Mouse (Mus musculus): Measurements from ENCODE around the gene Vps37c. TPM values are rescaled to one million over a fixed set of nuclear protein-coding genes. Genes with fewer than 3 reads are reported as not detected.

The Vps37c gene
- polyA plus RNA-seq, 1 experiment: 30.2 TPM

DNA sequence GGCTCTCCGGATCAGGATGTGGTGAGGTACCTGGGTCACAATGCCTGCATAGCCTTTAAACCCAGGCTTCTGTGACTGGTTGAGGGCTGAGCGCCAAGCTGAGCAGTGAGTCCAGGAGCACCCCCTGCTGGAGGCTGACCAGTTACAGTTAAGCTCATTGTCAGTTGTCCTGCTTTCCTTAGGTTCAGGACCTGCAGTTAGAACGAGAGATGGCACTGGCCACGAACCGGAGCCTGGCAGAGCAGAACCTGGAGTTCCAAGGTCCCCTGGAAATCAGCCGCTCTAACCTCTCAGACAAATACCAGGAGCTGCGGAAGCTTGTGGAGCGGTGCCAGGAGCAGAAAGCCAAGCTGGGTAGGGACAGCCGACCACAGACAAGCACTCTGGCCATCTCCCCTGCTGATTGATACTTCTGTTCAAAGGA, 21.6 kb downstream of the Vps37c start:
- Histone ChIP-seq H3K79me2 (ENCODE audit: control insufficient read depth, insufficient read depth) (peaks cover 6% of the 10 kb centered on the region), H3K4me2 (ENCODE audit: low read depth) (no peak overlapping the region), H3K4me3 (no peak overlapping the region), H3K36me3 (ENCODE audit: control insufficient read depth, insufficient read depth) (peaks cover 17% of the 10 kb centered on the region), H3K27me3 (ENCODE audit: control insufficient read depth, insufficient read depth, insufficient read length) (no peaks in the 10 kb centered on the region), H3ac (ENCODE audit: control insufficient read depth, insufficient read length) (no peak overlapping the region)
- no peak for TF ChIP-seq CEBPB (IDR thresholded peaks at IDR 0.05; ENCODE audit: insufficient read depth, poor library complexity, severe bottlenecking)
- TF ChIP-seq SRF (IDR thresholded peaks at IDR 0.05; ENCODE audit: control insufficient read depth, insufficient read length, low read depth): no peak
- TF ChIP-seq REST (IDR thresholded peaks at IDR 0.05; ENCODE audit: insufficient read depth, insufficient read length): no peak
- no peak for TF ChIP-seq MYOG (IDR thresholded peaks at IDR 0.05; ENCODE audit: control insufficient read depth in 1 of 3, insufficient read depth in 1 of 3, insufficient read length in 2 of 3, low read depth in 2 of 3)
- TF ChIP-seq USF1 (IDR thresholded peaks at IDR 0.05; ENCODE audit: low read depth): no peak
- no peak for TF ChIP-seq TCF12 (IDR thresholded peaks at IDR 0.05; ENCODE audit: insufficient read depth, poor library complexity, severe bottlenecking)
- no peak for TF ChIP-seq E2F4 (IDR thresholded peaks at IDR 0.05; ENCODE audit: insufficient read depth)
- no peak for TF ChIP-seq MAX (IDR thresholded peaks at IDR 0.05; ENCODE audit: low read depth)
- no peak for TF ChIP-seq TCF3 (IDR thresholded peaks at IDR 0.05; ENCODE audit: insufficient read length, low read depth)
- TF ChIP-seq POLR2AphosphoS2 (IDR thresholded peaks at IDR 0.05; ENCODE audit: insufficient read length, low read depth): no peak
- no peak for TF ChIP-seq MYOD1 (IDR thresholded peaks at IDR 0.05; ENCODE audit: control insufficient read depth in 1 of 3, insufficient read length in 2 of 3, low read depth in 2 of 3)
- no peak for TF ChIP-seq POLR2A (IDR thresholded peaks at IDR 0.05; ENCODE audit: insufficient read length, low read depth)

GRCm38 (mm10) chr19:10710751-10711150, 22.2 kb downstream of the Vps37c start:
- Histone ChIP-seq H3K36me3 (ENCODE audit: control insufficient read depth, insufficient read depth) (peaks cover 17% of the 10 kb centered on the region), H3K4me3 (no peak overlapping the region)

DNA sequence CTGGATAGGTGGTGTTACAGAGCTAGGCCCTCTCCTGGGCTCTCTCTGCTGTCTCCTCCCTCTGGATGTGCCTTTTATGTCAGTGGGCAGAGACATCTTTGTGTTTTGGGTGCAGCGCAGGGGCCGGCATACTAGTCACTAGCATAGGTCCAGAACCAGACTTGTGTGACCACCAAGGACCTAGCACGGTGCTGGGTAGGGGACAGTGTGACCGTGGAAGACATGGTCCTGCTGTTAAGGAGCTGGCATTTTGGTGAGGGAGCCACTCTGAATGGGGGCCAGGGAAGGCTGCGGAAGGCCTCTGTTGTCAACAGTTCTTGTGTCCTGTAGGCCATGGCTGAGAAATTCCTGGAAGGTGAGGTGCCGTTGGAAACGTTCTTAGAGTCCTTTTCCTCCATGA, 23.7 kb downstream of the Vps37c start:
- TF ChIP-seq POLR2A (IDR thresholded peaks at IDR 0.05; ENCODE audit: insufficient read length, low read depth) (no peak), USF1 (IDR thresholded peaks at IDR 0.05; ENCODE audit: low read depth) (no peak), E2F4 (IDR thresholded peaks at IDR 0.05; ENCODE audit: insufficient read depth) (no peak), MYOG (IDR thresholded peaks at IDR 0.05; ENCODE audit: control insufficient read depth in 1 of 3, insufficient read depth in 1 of 3, insufficient read length in 2 of 3, low read depth in 2 of 3) (no peak), SRF (IDR thresholded peaks at IDR 0.05; ENCODE audit: control insufficient read depth, insufficient read length, low read depth) (no peak)
- Histone ChIP-seq H3K4me3 (no peak overlapping the region), H3K36me3 (ENCODE audit: control insufficient read depth, insufficient read depth) (peaks cover 17% of the 10 kb centered on the region), H3K79me2 (ENCODE audit: control insufficient read depth, insufficient read depth) (no peaks in the 10 kb centered on the region), H3K4me2 (ENCODE audit: low read depth) (no peak overlapping the region), H3ac (ENCODE audit: control insufficient read depth, insufficient read length) (no peak overlapping the region), H3K27me3 (ENCODE audit: control insufficient read depth, insufficient read depth, insufficient read length) (no peaks in the 10 kb centered on the region)

More at GRCm38 (mm10) chr19:10710751-10711150, 22.2 kb downstream of the Vps37c start:
- no peak overlapping the region for H3K4me2 ChIP-seq (ENCODE audit: low read depth)
- TF ChIP-seq E2F4 (IDR thresholded peaks at IDR 0.05; ENCODE audit: insufficient read depth): no peak
- TF ChIP-seq CEBPB (IDR thresholded peaks at IDR 0.05; ENCODE audit: insufficient read depth, poor library complexity, severe bottlenecking): no peak
- TF ChIP-seq MYOG (IDR thresholded peaks at IDR 0.05; ENCODE audit: control insufficient read depth in 1 of 3, insufficient read depth in 1 of 3, insufficient read length in 2 of 3, low read depth in 2 of 3): no peak
- TF ChIP-seq POLR2A (IDR thresholded peaks at IDR 0.05; ENCODE audit: insufficient read length, low read depth): no peak
- no peak for TF ChIP-seq MAX (IDR thresholded peaks at IDR 0.05; ENCODE audit: low read depth)
- TF ChIP-seq TCF12 (IDR thresholded peaks at IDR 0.05; ENCODE audit: insufficient read depth, poor library complexity, severe bottlenecking): no peak
- no peak for TF ChIP-seq TCF3 (IDR thresholded peaks at IDR 0.05; ENCODE audit: insufficient read length, low read depth)
- TF ChIP-seq SRF (IDR thresholded peaks at IDR 0.05; ENCODE audit: control insufficient read depth, insufficient read length, low read depth): no peak
- H3ac ChIP-seq (ENCODE audit: control insufficient read depth, insufficient read length): no peak overlapping the region
- H3K79me2 ChIP-seq (ENCODE audit: control insufficient read depth, insufficient read depth): no peaks in the 10 kb centered on the region
- no peaks in the 10 kb centered on the region for H3K27me3 ChIP-seq (ENCODE audit: control insufficient read depth, insufficient read depth, insufficient read length)

DNA sequence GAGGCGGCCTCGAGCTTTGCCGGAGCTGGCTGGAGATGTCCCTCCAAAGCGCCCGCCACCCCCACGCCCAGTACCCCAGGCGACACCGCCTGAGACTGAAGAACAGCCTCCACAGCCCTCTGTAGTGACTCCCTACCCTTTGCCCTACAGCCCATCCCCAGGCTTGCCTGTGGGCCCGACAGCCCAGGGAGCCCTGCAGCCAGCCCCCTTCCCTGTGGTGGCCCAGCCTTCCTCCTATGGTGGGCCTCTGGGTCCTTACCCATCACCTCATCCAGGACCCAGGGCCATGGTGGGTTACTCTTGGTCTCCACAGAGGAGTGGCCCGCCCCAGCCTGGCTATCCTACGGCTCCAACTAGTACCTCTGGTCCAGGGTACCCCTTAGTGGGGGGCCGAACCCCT, 24.1 kb downstream of the Vps37c start:
- Histone ChIP-seq H3K4me2 (ENCODE audit: low read depth) (no peak overlapping the region), H3K79me2 (ENCODE audit: control insufficient read depth, insufficient read depth) (no peaks in the 10 kb centered on the region), H3K36me3 (ENCODE audit: control insufficient read depth, insufficient read depth) (peaks cover 17% of the 10 kb centered on the region), H3K27me3 (ENCODE audit: control insufficient read depth, insufficient read depth, insufficient read length) (no peaks in the 10 kb centered on the region), H3ac (ENCODE audit: control insufficient read depth, insufficient read length) (no peak overlapping the region), H3K4me3 (no peak overlapping the region)
- TF ChIP-seq TCF12 (IDR thresholded peaks at IDR 0.05; ENCODE audit: insufficient read depth, poor library complexity, severe bottlenecking) (no peak), MYOG (IDR thresholded peaks at IDR 0.05; ENCODE audit: control insufficient read depth in 1 of 3, insufficient read depth in 1 of 3, insufficient read length in 2 of 3, low read depth in 2 of 3) (no peak), REST (IDR thresholded peaks at IDR 0.05; ENCODE audit: insufficient read depth, insufficient read length) (no peak), USF1 (IDR thresholded peaks at IDR 0.05; ENCODE audit: low read depth) (no peak), SRF (IDR thresholded peaks at IDR 0.05; ENCODE audit: control insufficient read depth, insufficient read length, low read depth) (no peak), POLR2AphosphoS2 (IDR thresholded peaks at IDR 0.05; ENCODE audit: insufficient read length, low read depth) (no peak), TCF3 (IDR thresholded peaks at IDR 0.05; ENCODE audit: insufficient read length, low read depth) (no peak), POLR2A (IDR thresholded peaks at IDR 0.05; ENCODE audit: insufficient read length, low read depth) (no peak), MAX (IDR thresholded peaks at IDR 0.05; ENCODE audit: low read depth) (no peak), MYOD1 (IDR thresholded peaks at IDR 0.05; ENCODE audit: control insufficient read depth in 1 of 3, insufficient read length in 2 of 3, low read depth in 2 of 3) (no peak), E2F4 (IDR thresholded peaks at IDR 0.05; ENCODE audit: insufficient read depth) (no peak), CEBPB (IDR thresholded peaks at IDR 0.05; ENCODE audit: insufficient read depth, poor library complexity, severe bottlenecking) (no peak)

GRCm38 (mm10) chr19:10713551-10713950, 25.0 kb downstream of the Vps37c start:
- Histone ChIP-seq H3K4me3 (no peak overlapping the region), H3K36me3 (ENCODE audit: control insufficient read depth, insufficient read depth) (peaks cover 17% of the 10 kb centered on the region), H3K27me3 (ENCODE audit: control insufficient read depth, insufficient read depth, insufficient read length) (no peaks in the 10 kb centered on the region), H3K79me2 (ENCODE audit: control insufficient read depth, insufficient read depth) (no peaks in the 10 kb centered on the region), H3K4me2 (ENCODE audit: low read depth) (no peak overlapping the region), H3ac (ENCODE audit: control insufficient read depth, insufficient read length) (no peak overlapping the region)
- TF ChIP-seq CEBPB (IDR thresholded peaks at IDR 0.05; ENCODE audit: insufficient read depth, poor library complexity, severe bottlenecking) (no peak), MYOG (IDR thresholded peaks at IDR 0.05; ENCODE audit: control insufficient read depth in 1 of 3, insufficient read depth in 1 of 3, insufficient read length in 2 of 3, low read depth in 2 of 3) (no peak), MAX (IDR thresholded peaks at IDR 0.05; ENCODE audit: low read depth) (no peak), USF1 (IDR thresholded peaks at IDR 0.05; ENCODE audit: low read depth) (no peak), TCF3 (IDR thresholded peaks at IDR 0.05; ENCODE audit: insufficient read length, low read depth) (no peak), REST (IDR thresholded peaks at IDR 0.05; ENCODE audit: insufficient read depth, insufficient read length) (no peak), POLR2AphosphoS2 (IDR thresholded peaks at IDR 0.05; ENCODE audit: insufficient read length, low read depth) (no peak), SRF (IDR thresholded peaks at IDR 0.05; ENCODE audit: control insufficient read depth, insufficient read length, low read depth) (no peak), TCF12 (IDR thresholded peaks at IDR 0.05; ENCODE audit: insufficient read depth, poor library complexity, severe bottlenecking) (no peak), E2F4 (IDR thresholded peaks at IDR 0.05; ENCODE audit: insufficient read depth) (no peak), POLR2A (IDR thresholded peaks at IDR 0.05; ENCODE audit: insufficient read length, low read depth) (no peak), MYOD1 (IDR thresholded peaks at IDR 0.05; ENCODE audit: control insufficient read depth in 1 of 3, insufficient read length in 2 of 3, low read depth in 2 of 3) (no peak)
